Mouse (Mus musculus) adrenal gland (tissue): ENCODE results near the gene Cd244a.

ENCODE experiments used
- intact Hi-C: fragments of 180-260 bp; cut with DNase I; formaldehyde crosslinking; loops from one replicate; pipeline ENCODE4 v1.15.1; 2025
- long read RNA-seq, 2 experiments: library from polyadenylated mRNA; unstranded; transcript quantifications; one replicate each; pipeline ENCODE4 v2.0.0; 2020; ENCODE audit warnings: borderline replicate concordance in 1 of 2; ENCODE audit not compliant: insufficient replicate concordance in 1 of 2

Gene Cd244a
- long read RNA-seq, experiment 1, partial matches to known transcripts = 0 of 2 reads
- long read RNA-seq, experiment 1, other reads (novel, unspliced or antisense) = 0 of 2 reads
- long read RNA-seq, experiment 2 = 0 reads

DNA sequence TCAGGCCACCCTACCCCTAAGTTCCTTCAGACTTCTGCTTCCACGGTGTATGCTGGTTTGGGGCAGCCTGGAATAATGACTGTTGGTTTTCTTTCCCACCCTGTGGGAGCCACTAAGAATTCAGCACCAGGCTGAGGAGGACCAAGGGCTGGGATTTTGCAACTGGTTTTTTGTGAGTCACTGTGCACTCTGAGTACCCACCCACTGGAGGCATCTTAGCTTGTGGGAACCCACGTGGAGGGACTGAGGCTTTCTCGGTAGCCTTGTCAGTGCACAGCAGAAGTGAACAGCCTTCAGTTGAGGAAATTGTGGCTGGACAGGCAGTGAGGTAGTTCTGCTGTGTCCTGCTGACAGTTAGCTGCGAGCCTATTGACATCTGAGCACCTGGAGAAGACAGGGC, at the start of gene Cd244a:
Gene Cd244a (plus strand): TSS at position 296 of the 400 bp plus-strand sequence.
- intact Hi-C loops = no loop called here

DNA sequence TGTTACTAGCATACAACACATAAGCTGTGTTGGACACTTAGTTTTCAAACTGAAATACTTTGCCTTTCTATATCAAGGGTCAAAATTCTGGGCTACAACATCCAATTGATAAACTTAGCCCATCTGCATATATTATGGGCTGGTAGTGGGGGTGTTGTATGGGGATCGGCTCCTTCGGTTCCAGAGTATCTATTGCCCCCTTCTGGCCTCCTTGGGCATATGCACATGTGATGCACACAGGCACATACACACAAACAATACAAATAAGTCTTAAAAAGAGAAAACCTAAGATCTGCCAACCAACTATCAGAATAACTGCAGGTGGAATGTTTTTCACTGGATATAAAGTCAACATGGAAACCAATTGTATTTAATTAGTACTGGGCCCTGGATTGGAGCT, 45.8 kb upstream of the Cd244a start:
- intact Hi-C loops = no loop called here

GRCm38 (mm10) chr1:171513760-171514159, 45.2 kb upstream of the Cd244a start:
- intact Hi-C loops = no loop called here

DNA sequence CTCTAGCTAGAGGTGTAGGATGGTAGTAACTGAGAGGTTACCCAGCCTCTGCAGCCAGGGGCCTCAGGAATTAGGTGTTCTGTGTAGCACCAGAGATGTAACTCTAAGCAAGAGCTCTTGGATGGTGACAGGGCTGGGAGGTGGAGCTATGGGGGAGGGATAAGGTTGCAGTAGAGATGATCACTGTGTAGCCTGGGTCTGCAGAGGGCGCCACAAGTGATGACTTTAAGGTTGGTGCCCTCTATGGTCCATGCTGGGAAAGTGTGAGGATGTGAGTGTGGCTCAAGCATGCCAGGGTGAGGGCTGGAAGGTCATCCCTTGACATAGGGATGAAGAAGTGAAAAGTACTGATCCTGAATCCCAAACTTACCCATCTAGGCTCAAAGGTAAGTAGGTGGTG, 44.0 kb upstream of the Cd244a start:
- intact Hi-C loops = no loop called here

- intact Hi-C loops = no loop called here
Observed at GRCm38 (mm10) chr1:171515557-171515956, 43.4 kb upstream of the Cd244a start.

DNA sequence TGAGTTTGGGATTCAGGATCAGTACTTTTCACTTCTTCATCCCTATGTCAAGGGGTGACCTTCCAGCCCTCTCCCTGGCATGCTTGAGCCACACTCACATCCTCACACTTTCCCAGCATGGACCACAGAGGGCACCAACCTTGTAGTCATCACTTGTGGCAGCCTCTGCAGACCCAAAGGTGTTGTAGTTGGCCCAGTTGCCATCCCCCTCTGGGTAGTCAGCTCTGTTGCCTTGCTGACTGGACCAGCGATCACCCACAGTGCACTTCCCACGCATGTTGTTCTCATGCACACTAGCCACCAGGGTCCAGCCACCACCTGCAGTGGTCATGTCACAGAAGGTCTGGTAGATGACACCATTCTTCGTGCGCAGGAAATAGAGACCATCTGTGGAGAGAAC, 27.6 kb upstream of the Cd244a start:
- intact Hi-C loops = no loop called here

DNA sequence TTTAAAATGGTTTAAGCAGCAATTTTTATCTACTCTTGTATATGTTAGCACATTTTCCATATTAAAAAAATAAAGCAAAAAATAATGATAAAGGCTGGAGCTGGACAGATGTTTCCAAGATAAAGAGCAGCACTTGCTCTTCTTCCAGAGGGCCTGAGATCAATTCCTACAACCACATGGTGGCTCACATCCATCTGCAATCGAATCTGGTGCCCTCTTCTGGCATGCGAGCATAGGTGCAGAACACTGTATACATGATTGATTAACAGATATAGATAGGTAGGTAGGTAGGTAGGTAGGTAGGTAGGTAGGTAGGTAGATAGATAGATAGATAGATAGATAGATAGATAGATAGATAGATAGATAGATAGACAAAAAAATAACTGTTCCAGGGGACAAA, 26.2 kb upstream of the Cd244a start:
- intact Hi-C loops = no loop called here

DNA sequence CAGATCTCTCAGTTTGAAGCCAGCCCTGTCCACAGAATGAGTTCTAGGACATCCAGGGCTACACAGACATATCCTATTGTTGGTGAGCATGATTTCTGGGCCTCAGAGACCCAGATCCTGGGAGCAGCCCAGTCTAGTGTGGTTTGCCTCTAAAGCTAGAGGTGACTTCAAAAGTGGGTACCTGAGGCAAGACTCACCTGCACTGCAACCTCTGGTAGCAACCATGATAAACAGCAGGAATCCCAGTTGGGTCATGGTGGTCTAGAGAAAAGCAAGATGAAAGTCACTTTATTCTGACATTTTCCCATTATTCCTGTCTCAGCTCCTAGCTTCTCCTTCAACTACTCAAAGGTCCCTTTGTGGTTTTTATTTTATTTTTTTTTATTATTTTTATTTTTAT, 24.4 kb upstream of the Cd244a start:
- intact Hi-C loops = no loop called here

- intact Hi-C loops = no loop called here
Observed at GRCm38 (mm10) chr1:171535194-171535593, 23.8 kb upstream of the Cd244a start, which contains the start of gene Itln1. Gene Itln1, minus strand, starts transcription at chr1:171535294.

DNA sequence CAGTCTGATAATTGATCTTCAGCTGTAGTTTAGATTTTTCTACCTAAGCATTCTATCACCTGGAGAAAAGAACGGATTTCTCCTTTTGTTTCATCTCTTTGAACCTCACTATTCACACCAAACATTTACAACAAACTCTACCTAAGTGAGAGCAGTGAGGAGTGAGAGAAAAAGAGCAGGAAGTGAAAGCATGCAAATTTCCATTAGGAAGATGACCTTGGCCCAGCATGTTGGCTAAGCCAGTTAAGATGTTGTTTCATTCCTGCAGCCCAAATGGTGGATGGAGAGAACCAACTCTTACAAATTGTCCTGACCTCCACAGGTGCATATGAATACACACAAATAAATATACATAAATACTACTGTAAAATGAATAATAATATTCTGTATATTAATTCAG, 18.3 kb upstream of the Cd244a start:
- intact Hi-C loops = no loop called here

DNA sequence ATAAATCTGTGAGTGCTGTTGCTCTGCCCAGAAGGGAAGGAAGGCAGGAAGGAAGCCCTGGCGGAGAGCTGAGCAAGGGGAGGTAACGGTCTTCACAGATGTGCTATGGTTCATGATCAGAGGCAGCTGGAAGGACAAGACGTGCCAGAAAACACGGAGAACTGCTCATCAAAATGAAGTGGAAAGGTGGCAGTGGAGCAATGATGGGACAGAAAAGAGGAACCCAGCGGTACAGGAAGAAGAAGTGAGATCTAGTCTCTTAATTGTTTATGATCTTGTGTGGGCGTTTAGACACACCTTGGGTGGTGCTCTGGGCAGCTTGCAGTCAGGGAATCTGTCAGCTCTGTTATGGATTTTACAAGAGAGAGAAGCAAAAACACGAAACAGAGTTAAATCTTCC, 7.7 kb upstream of the Cd244a start:
- intact Hi-C loops = no loop called here

GRCm38 (mm10) chr1:171552230-171552629, 6.8 kb upstream of the Cd244a start:
- intact Hi-C loops = no loop called here

- intact Hi-C loops = no loop called here
Observed at GRCm38 (mm10) chr1:171553359-171554341, 5.3 kb upstream of the Cd244a start.

DNA sequence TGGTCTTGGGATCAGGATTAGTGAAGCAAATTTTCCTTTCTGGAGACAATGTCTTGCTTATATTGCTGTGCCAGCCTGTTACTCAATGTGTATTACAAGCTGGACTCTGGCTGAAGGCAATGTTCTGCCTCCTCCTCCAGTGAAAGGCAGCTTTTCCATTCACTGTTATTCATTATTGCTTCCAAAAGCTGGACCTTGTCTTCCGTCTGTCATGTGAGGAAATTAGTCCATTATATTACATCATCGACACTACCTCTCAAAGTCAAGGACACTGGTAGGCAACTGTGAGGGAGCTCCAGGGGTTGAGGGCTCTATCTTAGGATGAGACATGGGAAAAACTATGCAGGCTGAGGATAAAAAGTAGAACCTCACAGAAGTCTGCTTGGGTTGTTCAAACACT, 2.6 kb upstream of the Cd244a start:
- intact Hi-C loops = no loop called here

- intact Hi-C loops = no loop called here
Observed at GRCm38 (mm10) chr1:171558407-171558806, 586 bp upstream of the Cd244a start.

DNA sequence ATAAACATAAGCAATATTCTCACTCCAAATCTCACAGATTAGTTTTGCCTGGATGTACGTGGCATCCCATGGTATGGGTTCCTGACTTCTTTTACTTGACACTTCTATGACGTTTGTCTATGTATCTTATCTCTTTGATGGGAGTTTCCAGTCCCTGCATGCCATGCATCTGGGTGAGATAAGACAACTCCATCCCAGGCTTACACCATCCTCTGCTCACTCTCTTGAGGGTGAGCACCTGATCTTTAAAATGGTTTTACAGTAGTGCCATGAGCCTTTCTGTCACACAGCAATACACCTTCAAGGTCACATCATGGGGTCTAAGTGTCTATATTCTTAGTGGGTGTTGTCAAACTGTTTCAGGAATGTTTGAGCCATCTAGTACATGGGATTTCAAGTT, 1.3 kb downstream of the Cd244a start:
- intact Hi-C loops = no loop called here

DNA sequence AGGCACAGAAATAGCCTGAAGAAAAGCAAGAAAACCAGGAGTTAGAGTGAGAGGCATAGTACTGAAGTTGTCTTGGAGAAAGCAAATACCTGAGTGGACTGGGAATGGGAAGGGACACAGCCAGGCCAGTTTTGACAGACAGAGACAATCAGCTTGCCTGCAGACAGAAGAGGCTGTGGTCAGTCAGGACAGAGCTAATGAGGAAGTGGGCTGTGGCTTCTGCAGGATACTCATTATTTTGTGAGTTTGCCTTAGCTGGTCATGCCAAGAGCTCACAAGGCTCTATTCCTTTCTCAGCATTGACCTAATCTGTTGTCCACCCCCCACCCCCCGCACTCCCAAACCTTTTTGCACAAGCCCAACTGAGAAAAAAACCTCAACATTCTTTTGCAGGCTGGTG, 2.2 kb downstream of the Cd244a start:
- intact Hi-C loops = no loop called here

GRCm38 (mm10) chr1:171561639-171562225, 2.7 kb downstream of the Cd244a start:
- intact Hi-C loops = no loop called here

- intact Hi-C loops = no loop called here
Observed at GRCm38 (mm10) chr1:171563042-171563441, 4.0 kb downstream of the Cd244a start.

- intact Hi-C loops = no loop called here
Observed at GRCm38 (mm10) chr1:171564247-171564646, 5.3 kb downstream of the Cd244a start.

- intact Hi-C loops = loop anchor here (5.0 kb wide), 2 partner anchors 64 to 204 kb away; partner anchors contain the start of genes Alyref2 and Klhdc9
Observed at GRCm38 (mm10) chr1:171565888-171566287, 6.9 kb downstream of the Cd244a start.

- intact Hi-C loops = loop anchor here (5.0 kb wide), 2 partner anchors 64 to 204 kb away; partner anchors contain the start of genes Alyref2 and Klhdc9
Observed at GRCm38 (mm10) chr1:171566777-171567176, 7.8 kb downstream of the Cd244a start.
